Mouse (Mus musculus) lung, postnatal 14 days (tissue): Measurements from ENCODE around the gene Kcnh1.

Experiments used
- DNase-seq: peaks from one replicate; pipeline ENCODE4 v3.0.0; 2021

Gene Kcnh1

DNA sequence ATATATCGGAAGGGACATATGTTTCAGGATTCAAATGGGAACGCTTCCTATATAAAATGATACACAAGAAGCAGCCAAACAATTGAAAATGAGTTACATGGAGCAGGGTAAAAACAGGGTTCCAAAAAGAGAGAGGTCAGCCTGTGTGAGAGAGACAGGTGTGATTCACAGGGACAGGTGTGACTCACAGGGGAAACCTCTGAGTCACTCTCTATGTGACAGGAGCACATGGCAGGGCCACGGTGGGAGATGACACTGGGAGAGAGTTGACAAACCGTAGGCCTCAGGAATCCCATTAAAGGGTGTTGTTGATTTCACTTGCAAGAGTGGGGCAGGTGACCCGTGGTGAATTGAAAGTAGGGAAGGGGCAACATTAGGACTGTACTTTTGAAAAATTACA lies 228.6 kb downstream of the Kcnh1 start:
- no peak for DNase-seq

DNA sequence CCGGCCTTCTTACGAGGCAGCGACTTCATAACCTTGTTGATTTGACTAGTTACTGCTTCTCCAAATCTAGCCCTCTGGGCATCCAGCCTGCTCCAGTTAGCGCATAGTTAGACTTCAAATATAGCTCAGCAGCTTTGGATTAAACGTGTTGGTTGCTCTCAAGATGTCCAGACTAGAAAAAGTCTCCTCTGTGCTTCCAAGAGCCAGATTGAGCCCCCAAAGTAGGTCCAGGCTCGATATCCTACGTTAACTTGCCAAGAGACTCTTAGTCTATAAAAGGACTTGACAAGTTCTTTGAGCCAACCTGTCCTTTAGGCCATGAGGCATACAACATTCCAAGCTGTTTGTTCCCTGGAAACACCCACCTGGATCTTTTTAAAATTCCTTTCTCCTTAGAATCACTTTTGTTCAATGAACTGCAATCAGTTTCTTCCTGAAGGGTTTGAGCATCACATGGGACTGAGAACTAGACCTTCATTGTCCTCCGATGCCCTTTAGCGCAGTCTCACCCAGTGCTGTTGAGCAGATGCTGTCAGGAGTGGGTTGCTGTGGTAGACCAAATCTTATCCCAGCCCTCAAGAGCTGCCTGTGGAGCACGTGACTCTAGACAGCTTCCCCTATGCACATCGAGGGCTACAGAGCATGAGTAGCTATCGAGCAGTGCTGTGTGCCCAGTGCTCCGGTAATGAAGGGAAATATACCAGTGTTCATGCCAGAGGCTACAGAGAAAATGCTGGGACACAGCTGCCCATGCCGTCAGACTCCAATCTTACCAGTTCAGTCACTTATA lies 231.0 kb downstream of the Kcnh1 start:
- no peak for DNase-seq

DNA sequence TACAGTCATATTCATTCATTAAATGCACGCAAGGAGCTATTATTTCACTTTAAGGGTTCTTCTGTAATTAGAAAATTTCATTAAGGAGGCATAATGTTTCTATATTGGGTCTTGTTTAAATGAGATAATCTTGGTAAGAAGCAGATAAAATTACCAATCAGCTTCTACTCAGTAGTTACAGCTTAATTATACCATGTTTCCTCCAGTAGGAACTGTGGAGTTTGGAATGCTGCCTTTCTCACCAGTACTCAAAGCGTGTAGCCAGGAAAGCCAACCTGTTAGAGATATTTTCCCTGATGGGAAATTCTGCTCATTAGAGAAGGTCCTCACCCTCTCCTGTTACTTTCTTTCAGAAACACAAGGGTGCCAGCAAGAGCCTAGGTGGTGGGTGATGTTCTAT lies 240.8 kb downstream of the Kcnh1 start:
- DNase-seq = no peak

DNA sequence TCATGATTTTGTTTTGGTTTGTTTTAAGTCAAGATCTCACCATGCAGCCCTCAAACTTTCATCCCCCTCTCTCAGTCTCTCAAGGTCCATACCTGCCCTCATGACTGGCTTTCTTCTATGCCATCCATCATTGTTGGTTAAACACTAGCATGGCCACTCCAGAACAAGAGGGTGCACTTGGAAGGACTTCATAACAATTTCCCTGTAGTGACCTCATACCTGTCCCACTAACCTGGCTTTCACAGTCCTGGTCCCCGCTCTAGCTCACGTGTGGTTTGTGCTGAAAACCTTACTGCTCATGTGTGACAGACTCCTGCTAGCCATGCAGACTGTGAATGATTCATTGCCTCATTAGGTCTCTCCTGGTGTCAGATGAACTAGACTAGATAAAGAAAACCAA lies 244.9 kb downstream of the Kcnh1 start:
- no peak for DNase-seq

DNA sequence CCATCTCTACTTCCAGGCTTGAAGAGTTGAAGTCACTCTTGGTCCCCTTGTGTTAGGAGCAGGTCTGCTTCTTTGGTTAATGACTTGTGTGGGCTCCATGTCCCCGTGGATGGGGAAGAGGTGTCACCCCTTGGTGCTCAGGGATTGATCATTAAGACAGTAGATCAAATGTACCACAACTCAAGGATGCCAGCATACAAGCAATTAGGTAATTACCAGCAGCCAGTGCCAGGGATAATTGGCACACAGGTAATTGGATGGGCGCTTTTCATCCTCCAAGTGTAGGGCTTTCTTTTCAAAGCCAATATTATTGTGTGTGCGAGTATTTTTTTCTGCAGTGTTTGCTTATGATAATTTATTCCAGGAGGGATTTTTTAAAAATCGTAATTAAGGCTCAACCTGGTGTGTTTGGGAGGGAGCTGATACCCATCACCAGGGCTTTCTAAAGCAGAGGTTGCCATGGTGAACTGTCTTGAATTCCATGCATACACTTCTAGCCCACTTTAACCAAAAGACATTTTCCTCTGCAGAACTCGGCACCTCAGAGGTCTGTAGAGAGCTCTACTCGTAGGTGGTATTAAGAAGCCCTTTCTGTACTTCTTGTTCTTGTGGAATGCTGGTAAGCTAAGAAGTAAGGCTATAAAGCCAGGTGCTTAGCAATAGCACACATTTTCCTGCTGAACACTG lies 248.7 kb downstream of the Kcnh1 start:
- no peak for DNase-seq

DNA sequence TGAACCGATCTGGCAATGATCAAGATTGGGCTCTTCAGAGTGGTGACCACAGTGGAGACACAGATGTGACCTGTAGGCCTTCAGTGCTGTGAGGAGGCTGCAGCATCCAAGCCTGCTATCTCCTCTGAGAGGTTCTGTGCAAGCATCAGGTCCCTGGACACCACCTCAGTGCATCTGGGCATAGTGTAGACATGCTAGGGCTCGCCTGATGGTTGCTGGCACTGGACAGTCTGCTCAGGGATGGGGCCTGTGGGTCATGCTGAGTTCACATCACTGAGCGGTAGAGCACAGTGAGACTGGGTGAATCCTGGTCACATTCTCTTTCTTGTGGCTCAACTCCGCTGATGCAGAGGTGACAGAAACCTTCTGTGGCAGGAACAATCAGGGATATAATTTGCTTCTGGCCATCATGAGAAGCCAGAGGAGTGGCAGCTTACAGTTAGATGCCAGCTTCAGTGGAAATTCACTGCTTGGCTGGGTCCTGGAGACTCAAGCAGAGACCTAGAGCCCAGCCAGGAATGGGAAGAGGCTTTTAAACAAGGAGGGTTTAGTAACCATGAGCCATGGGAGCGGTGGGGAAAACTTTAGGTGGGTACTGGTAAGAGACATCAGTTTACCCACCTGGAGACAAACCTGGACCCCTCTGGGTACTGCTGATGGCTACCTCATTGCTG lies 252.3 kb downstream of the Kcnh1 start:
- DNase-seq = no peak

DNA sequence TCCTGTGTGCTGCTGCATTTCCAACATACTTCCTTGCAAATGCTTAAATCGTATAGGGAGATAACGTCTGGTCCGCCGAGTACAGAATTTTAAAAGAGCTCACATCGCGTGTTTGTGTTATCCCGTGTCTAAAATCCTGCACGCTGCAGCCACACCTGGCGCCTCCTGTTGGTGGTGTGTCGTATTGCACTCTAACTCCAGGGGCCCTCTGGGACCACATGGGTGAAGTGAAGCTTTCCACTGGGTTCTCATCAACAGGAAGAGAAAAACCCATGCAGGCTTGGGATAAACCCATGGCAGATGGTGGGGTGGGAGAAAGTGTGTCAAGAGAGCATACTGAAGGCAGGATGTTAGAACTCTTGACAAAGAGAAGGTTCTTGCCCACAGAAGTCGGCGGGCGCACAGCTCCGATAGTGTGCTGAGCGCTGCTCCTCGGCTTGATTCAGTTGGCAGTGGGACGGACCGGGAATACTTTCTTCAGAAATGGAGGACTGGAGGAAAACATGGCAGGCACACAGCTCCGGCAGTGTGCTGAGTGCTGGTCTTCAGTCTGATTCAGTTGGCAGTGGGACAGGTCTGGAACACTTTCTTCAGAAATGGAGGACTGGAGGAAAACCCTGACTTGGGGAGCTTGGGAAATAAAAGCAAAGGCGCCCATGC lies 253.6 kb downstream of the Kcnh1 start:
- DNase-seq = no peak

DNA sequence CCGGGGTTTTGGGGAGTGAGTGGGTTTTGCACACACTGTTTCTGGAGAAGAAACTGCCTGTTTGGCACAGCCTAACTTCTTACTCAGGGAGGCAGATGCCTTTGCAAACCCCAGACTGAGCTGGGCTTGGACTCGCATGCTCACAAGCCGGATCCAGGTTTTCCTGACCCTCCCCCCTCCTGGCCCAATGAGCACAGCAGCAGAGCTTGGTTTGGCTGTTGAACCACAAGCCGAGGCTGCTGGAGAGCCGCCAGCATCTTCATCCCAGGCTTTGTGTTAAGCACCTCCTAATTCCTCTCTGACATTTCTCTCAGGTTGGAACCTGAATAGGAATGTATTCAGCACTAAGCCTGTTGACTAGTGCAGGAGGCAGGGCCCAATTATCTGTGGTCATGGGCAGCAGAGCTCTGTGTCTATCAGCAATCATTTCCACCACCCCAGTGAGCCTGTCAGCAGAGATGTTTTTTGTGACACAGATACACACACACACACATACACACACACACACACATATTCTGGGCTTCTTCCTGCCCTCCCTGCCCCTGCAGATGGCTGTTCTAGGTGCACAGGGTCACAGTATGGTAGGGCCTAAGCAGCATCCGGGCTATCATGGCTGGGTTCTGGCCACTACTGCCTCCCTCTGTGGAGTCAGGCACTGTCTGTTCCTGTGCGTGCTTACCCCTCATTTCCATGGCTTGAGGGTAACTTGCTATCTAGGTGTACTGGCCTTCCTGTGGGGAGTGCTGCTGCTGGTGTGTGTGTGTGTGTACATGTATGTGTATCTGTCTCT lies 254.3 kb downstream of the Kcnh1 start:
- peak; percentile 24 for DNase-seq

DNA sequence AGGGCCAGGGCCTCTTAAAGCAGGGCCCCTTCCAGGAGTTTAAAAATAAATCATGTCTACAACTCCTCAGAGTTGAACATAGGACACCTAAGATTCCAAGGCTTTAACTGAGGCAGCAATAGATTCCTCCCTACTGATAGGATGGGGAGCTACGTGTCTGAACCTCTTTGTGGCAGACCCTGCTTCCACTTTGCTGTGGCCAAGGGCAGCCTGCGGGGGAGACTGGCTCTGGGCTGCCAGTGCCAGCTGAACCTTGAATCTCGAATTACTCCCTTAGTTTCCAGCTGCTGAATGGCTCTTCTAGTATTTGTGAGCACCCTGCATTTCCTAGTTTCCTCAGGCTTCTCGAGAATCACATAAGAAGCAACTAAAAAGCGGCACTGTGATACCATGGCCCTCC lies 255.6 kb downstream of the Kcnh1 start:
- DNase-seq = no peak

DNA sequence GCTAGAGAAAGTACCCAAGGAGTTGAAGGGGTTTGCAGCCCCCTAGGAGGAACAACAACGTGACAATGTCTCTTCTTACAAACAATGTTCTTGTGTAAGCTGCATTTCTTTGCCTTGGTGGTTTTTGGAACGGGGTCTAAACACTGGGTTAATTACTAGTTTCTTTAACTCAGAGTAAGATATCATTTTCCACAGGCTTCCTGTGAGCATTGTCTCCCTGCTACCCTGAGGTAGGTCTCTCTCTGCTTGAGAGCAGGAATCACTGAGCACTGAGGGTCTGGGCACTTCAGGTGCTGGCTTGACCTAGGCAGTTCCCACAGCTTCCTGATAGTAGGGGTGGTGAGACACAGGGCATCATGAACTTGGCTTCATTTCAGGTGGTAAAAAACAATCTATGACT lies 257.1 kb downstream of the Kcnh1 start:
- DNase-seq = no peak

DNA sequence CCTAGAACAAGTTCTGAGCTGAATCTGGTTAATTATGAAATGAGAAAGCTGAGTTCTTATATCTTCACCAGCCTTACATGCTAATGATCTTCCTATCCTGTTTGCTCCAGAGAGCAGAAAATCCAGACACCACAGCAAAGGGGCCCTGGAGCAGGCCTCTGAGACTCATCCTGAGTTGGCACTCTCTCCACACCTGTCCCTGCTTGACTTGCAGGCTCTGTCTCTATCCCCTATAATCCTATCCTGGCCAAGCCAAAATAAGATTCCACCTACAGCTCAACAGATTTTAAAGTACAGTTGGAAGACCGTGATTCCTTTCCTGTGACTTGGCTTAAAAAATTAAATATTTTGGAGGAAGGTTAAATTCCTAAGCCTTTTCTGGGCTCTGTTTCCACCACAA lies 257.9 kb downstream of the Kcnh1 start:
- no peak for DNase-seq

DNA sequence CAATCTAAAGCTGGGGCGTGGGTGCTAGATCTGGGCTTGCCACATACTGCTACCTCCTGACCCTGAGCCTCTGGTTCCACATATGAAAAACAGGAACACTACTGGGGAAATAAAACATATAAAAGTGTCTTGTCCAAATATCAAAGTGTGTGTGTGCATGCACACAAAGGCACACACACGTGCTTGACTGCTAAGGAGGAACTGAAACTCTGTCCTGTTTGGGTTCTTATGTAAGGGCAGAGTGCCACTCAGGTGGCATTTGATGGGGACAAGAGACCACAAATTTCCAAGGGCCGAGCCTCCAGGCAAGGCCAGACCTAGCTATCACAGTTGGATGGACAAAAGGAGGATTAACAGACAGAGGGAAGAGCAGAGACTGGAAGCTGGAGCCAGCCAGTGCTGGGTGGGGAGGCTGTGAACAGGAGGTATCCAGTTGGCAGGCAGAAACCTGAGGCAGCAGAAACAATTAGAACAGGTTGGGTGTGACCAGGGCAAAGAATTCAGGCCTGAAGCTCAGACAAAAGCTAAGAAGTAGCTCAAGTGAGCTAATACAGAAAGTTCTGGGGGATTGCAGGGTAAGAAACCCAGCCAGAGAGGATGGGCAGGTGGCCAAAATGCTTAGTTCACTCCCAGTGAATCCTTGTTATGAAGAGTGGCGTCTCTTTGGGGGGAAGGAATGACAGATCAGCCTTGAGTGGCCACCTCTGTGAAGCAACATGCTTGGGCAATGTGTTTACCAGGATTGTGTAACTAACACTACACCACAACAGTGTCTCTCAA lies 259.2 kb downstream of the Kcnh1 start:
- peak; percentile 5 for DNase-seq

DNA sequence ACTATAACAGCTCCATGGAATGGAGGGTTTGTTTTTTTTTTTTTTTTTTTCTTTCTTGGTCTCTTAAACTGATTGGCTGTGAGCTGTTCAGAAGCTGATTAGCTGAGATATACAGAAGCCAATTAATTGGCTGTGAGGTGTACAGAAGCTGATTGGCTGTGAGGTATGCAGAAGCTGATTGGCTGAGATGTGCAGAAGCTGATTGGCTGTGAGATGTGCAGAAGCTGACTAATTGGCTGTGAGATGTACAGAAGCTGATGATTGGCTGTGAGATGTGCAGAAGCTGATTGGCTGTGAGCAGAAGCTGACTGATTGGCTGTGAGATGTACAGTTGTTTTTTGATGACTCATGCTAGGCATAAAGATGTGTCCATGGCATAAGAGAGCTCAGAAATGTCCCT lies 259.9 kb downstream of the Kcnh1 start:
- DNase-seq = no peak

DNA sequence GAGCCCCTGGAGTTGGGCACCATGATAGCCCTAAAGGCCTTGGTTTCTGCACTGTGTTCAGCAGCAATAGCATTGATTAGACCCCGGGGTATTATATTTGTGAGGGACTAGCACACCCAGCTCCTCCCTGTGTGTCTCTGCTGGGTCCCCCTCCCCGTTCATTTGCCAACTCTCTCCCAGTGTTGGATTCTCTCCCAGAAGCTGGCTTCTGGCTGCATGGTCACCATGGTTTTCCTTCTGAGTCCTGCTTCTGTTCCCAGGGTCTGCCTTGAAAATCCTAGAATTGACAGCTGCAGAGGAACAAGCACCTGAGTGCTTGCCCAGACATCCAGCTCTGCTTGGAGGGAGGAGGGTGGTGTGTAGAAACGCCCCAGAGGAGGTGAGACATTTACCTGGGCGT lies 261.1 kb downstream of the Kcnh1 start:
- DNase-seq = no peak

DNA sequence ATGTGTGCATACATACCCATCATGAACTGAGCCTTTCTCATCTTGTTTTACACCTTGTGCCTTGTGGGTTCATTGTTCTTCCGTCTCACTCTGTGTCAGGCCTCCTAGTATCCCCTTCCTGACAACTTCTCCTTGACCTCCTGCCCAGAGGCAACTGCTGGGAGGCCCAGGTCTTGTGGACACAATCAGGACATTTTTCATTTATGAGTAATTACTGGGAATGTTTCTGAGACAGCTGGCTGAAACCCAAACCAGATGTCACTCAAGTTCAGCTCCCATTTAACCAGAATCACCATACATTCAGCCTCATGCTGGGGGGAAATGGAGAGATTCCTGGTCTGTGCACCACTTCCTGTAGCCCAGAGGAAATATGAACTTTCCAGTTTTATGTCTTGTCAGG lies 263.9 kb downstream of the Kcnh1 start:
- no peak for DNase-seq

DNA sequence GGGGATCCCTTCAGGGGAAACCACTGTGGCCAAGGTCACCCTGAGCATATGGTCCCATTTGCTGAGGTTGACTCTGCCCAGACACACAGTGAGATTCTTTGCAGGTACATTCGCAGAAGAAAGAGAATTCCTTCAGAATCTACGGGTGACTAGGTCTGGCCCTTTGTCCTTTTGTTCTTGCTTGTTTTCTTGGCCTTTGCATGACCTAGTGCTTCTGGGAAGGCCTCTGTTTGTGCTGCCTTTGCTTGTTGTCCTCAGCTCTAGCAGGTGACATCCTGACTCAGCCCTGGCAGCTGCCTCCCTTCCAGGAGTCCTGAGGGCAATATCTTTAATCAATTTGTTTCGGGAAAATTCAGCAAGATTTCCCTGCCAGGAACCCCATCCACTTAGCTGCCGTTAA lies 264.4 kb downstream of the Kcnh1 start:
- DNase-seq = no peak

DNA sequence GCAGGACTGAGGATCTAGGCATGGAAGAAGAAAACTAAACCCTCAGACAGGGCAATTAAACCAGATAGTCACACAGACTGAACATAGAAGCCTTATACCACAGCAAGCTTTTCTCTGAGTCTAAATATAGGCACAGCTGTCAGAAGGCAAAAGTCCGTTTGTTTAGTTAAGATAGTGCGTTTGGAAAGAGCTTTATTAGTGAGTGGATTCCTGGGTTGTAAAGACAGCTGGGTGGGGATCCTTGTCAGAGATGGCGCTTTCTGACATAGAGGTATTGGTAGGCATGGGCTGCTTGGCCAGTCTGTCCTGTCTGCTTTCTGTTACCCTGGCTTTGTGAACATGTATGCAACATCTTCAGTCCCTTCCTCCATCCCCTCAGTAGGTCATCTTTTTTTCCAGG lies 266.5 kb downstream of the Kcnh1 start:
- DNase-seq = no peak

DNA sequence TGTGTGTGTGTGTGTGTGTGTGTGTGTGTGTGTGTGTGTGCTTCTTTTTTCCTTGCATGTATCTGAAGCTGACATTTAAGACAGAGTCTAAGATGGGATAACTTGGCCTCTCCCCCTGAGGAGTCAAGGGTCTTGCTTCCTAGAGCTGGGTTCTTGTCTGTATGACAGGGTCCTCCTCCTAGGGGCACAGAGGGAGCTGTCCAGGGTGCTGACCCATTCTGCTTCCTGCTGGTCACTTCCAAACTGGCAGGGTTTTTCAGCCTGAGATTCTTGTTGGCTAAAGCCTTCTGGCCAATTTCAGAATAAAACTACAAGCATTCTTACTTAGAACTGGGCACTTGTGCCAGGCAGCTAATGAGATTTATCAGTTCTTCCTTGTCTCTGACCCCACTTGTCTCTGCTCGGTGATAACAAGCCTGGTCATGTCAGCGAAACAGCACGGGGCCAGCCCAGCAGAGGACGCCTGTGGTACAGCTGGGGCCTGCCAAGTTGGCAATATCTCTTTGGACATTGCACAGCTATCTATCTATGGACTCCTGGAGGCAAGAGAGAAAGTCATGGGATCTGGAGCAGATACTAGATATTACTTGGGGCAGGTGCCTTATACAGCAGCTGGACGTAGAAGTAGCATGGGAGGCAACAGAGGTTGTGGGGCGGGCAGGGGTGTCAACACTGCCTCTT lies 267.1 kb downstream of the Kcnh1 start:
- DNase-seq = peak; percentile 67

DNA sequence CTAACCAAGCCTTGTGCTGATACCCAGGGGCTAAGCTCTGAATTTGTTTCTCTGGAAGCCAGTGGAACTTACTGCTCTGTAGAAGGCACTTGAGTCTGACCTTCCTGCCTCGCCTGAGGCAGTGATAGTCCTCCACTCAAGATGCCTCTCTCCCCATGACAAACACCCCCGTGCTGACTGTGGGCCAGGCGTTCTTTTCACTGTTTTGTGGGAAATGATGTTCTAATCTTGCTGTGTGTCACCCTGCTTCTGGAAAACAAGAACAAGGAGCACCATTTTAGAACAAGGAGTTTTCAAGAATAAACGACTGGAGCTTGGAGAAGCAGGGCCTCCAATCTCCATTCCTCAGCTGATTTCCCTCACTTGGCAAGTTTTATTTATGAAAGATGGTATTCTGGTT lies 273.2 kb downstream of the Kcnh1 start:
- DNase-seq = no peak

DNA sequence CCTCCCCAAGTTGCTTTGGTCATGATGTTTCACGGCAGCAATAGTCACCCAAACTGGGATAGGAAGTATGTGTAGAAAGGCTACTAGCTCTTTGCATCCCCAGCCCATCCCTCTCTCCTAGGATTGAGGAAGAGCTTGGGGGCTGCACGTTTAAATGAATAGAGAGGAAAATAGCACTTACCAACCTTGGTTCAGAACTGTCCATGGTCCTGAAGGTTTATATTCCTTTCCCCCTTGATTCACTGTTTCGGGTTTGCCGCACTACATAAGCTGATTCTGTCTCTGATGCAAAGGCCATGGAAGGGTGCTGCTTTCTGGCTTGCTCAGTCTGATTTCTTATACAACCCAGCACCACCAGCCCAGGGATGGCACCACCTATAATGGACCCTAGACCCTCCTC lies 281.8 kb downstream of the Kcnh1 start:
- no peak for DNase-seq

DNA sequence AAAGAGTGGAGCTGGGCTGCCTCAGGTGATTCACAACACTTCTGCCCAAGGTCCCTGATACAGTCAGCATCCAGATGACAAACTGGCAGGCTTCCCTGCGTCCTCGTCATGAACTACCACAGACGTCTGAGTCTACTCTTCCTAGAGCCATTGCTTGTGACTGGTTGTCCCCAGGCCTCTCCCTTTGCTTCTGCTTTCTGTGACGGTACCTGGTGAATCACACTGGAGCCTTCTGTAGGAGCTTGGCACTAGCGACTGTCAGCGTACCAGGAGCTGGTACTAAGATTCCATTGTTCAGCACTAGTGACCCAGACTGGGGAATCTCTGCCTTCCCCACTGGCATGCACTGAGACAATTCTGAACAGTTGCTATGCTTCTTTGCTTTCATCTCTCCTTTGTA lies 282.6 kb downstream of the Kcnh1 start:
- DNase-seq = no peak
